ENCODE assay signal across 19 mouse cellular contexts in the genomic region with DNA sequence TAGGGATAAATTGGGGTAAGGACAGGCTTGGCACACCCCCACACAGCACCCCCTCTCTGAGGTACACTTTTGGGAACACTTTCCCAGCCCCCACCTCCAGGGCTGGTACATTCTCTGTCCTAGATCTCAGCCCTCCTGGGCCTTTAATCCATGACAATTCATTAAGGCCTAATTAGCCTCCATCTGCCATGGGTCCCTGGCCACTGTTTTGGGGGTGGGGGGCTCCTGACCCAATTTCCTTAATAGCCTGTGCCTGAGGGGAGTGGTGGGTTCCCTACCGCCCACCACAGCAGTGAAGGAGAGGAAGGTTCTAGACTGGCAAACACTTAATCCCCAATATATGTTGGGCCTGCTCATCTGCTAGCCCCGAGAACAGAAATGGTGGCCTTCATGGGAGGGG. TPM values are rescaled to one million over a fixed set of nuclear protein-coding genes. Genes with fewer than 3 reads are reported as not detected.
A peak's percentile ranks its signal among the peaks of the same experiment; 100 is the strongest.
DNase-seq lines count a peak whose midpoint lies in the region; ATAC-seq and TF ChIP-seq lines count a peak whose summit lies in the region.
"Had no signal": no experiment of that assay in that cellular context is flagged by ENCODE, and none has a peak within 500 bp of the region (broad histone marks: within the 10 kb centered on the region; RNA-seq: fewer than 3 reads in every experiment).

No protein-coding gene starts in this region.

- H3K36me3 ChIP-seq in forebrain, embryonic 10.5 days (replicated peaks): no peaks in the 10 kb centered on the region
- no peaks in the 10 kb centered on the region for H3K36me3 ChIP-seq in forebrain, postnatal 0 days (ENCODE audit: insufficient read depth)
- H3K36me3 ChIP-seq: heart, embryonic 10.5 days; intestine, embryonic 15.5 days had no signal

- no peak for DNase-seq in cerebellum, adult 2 months
- DNase-seq in cerebellum, adult 9-10 months: no peak
- DNase-seq in forebrain, embryonic 10.5 days (ENCODE audit: extremely low spot score, low spot score): no peak
- no peak for DNase-seq in forebrain, postnatal 0 days
- DNase-seq in layer of hippocampus, adult 2 months (ENCODE audit: low spot score in 2 of 2): no peak
- DNase-seq in layer of hippocampus, adult 8-10 months (ENCODE audit: low spot score in 2 of 2): no peak
- DNase-seq in retina, embryonic 14.5 days (ENCODE audit: low spot score): peak; percentile 53
- DNase-seq in MN1 (ENCODE audit: low spot score): no peak
- DNase-seq: adrenal gland, adult 2 months; adrenal gland, postnatal 25 days; gastrocnemius, postnatal 36 days; heart, adult 18-20 months; heart, postnatal 10 days; heart, postnatal 4 days; kidney, adult 18-20 months had no signal

- no peak overlapping the region for H3K4me3 ChIP-seq in cerebellum, adult 2 months (replicated peaks; ENCODE audit: insufficient read depth, low read depth, low read length)
- 0 out of 2 replicates have a peak overlapping the region, but pooled peaks have one; percentile 2 for H3K4me3 ChIP-seq in forebrain, embryonic 10.5 days
- no peak overlapping the region for H3K4me3 ChIP-seq in forebrain, postnatal 0 days (ENCODE audit: low read depth, low read length)
- H3K4me3 ChIP-seq in layer of hippocampus, adult 2 months: peak overlapping the region; percentile 60; the same call in 1 of the 2 replicates
- H3K4me3 ChIP-seq: heart, embryonic 10.5 days; intestine, embryonic 15.5 days had no signal

- peaks cover 62% of the 10 kb centered on the region for H3K4me1 ChIP-seq in cerebellum, adult 2 months (ENCODE audit: control insufficient read depth, insufficient read depth, low read length)
- H3K4me1 ChIP-seq in forebrain, embryonic 10.5 days: peaks cover 57% of the 10 kb centered on the region
- 0 out of 2 replicates have a peak, but pooled peaks cover 3% of the 10 kb centered on the region for H3K4me1 ChIP-seq in forebrain, postnatal 0 days (ENCODE audit: insufficient read depth)

- no peaks in the 10 kb centered on the region for H3K9me3 ChIP-seq in forebrain, embryonic 10.5 days
- no peaks in the 10 kb centered on the region for H3K9me3 ChIP-seq in forebrain, postnatal 0 days (ENCODE audit: low read length)
- H3K9me3 ChIP-seq: heart, embryonic 10.5 days; intestine, embryonic 15.5 days had no signal

- H3K4me2 ChIP-seq in forebrain, postnatal 0 days (ENCODE audit: low read depth): no peak overlapping the region
- H3K4me2 ChIP-seq: intestine, embryonic 15.5 days had no signal

- no peak overlapping the region for H3K9ac ChIP-seq in forebrain, postnatal 0 days
- H3K9ac ChIP-seq: intestine, embryonic 15.5 days had no signal

- H3K27ac ChIP-seq in cerebellum, adult 2 months (ENCODE audit: insufficient read depth, low read length): peak overlapping the region; percentile 29; the same call in 1 of the 2 replicates
- H3K27ac ChIP-seq in forebrain, embryonic 10.5 days: no peak overlapping the region
- H3K27ac ChIP-seq in forebrain, postnatal 0 days (ENCODE audit: low read depth, low read length): no peak overlapping the region
- H3K27ac ChIP-seq in layer of hippocampus, adult 2 months: peak overlapping the region; percentile 85; the same call in 1 of the 2 replicates
- H3K27ac ChIP-seq: heart, embryonic 10.5 days; intestine, embryonic 15.5 days had no signal

- WGBS in cerebellum, adult 2 months: 49% methylated on average over 2 of the region's 2 CpGs
- WGBS in forebrain, embryonic 10.5 days: 73% methylated on average over 2 of the region's 2 CpGs
- WGBS in forebrain, postnatal 0 days: 68% methylated on average over 2 of the region's 2 CpGs

- ATAC-seq in forebrain, postnatal 0 days: no peak
- ATAC-seq: forebrain, embryonic 14.5 days; intestine, embryonic 15.5 days had no signal

- H3K27me3 ChIP-seq in cerebellum, adult 2 months (ENCODE audit: control insufficient read depth, insufficient read depth, low read length): no peaks in the 10 kb centered on the region
- peaks cover 87% of the 10 kb centered on the region for H3K27me3 ChIP-seq in forebrain, embryonic 10.5 days (ENCODE audit: poor library complexity, severe bottlenecking)
- H3K27me3 ChIP-seq in forebrain, postnatal 0 days (ENCODE audit: insufficient read depth, low read length): no peaks in the 10 kb centered on the region

- no peak for TF ChIP-seq CTCF in cerebellum, adult 2 months (IDR thresholded peaks at IDR 0.05; ENCODE audit: borderline replicate concordance, insufficient read depth, low read depth, low read length)
- TF ChIP-seq CTCF in forebrain, postnatal 0 days (IDR thresholded peaks at IDR 0.05; ENCODE audit: low read depth): no peak
- TF ChIP-seq CTCF in layer of hippocampus, adult 2 months (conservative IDR thresholded peaks at IDR 0.05): no peak

- no peak for TF ChIP-seq POLR2A in cerebellum, adult 2 months (IDR thresholded peaks at IDR 0.05; ENCODE audit: borderline replicate concordance, insufficient read depth, low read length)

RNA-seq across cellular contexts. Expression of gene Lingo3, which starts 2.2 kb away (rescaled TPM):
- polyA plus RNA-seq in cerebellum, adult 2 months (2012; rRNA removed): 54.4 and 69.1 TPM in 2 replicates
- 1.5 and 2.0 TPM in 2 replicates for polyA plus RNA-seq in forebrain, embryonic 10.5 days (2016; fragmentation: Nextera tagmentation; extraction: Ambion mirVana)
- total RNA-seq in forebrain, postnatal 0 days (2014; rRNA removed): 23.3 and 23.7 TPM in 2 replicates
- polyA plus RNA-seq in forebrain, postnatal 0 days (2015; fragmentation: Nextera tagmentation; extraction: Ambion mirVana): 18.5 and 20.3 TPM in 2 replicates
- total RNA-seq in layer of hippocampus, adult 2 months (2021): 10 to 100 TPM; 49.4 to 54.3 TPM
- total RNA-seq in layer of hippocampus, adult 8-10 months (2022): 10 to 100 TPM; 33.4 to 44.0 (median 40.3) TPM

RNA-seq across cellular contexts. Expression of gene Lsm7, which starts 13.3 kb away (rescaled TPM):
- 213 and 215 TPM in 2 replicates for polyA plus RNA-seq in cerebellum, adult 2 months (2012; rRNA removed)
- polyA plus RNA-seq in forebrain, embryonic 10.5 days (2016; fragmentation: Nextera tagmentation; extraction: Ambion mirVana): 351 and 360 TPM in 2 replicates
- total RNA-seq in forebrain, postnatal 0 days (2014; rRNA removed): 158 and 292 TPM in 2 replicates
- 306 and 392 TPM in 2 replicates for polyA plus RNA-seq in forebrain, postnatal 0 days (2015; fragmentation: Nextera tagmentation; extraction: Ambion mirVana)
- total RNA-seq in layer of hippocampus, adult 2 months (2021): 10 to 100 TPM; 51.6 to 53.3 TPM
- 10 to 100 TPM; 42.1 to 61.3 (median 57.5) TPM for total RNA-seq in layer of hippocampus, adult 8-10 months (2022)

RNA-seq across cellular contexts. Expression of gene Sppl2b, which starts 13.4 kb away (rescaled TPM):
- polyA plus RNA-seq in cerebellum, adult 2 months (2012; rRNA removed): 123 and 132 TPM in 2 replicates
- polyA plus RNA-seq in forebrain, embryonic 10.5 days (2016; fragmentation: Nextera tagmentation; extraction: Ambion mirVana): 43.9 and 44.9 TPM in 2 replicates
- 79.2 and 90.3 TPM in 2 replicates for total RNA-seq in forebrain, postnatal 0 days (2014; rRNA removed)
- 64.6 and 74.4 TPM in 2 replicates for polyA plus RNA-seq in forebrain, postnatal 0 days (2015; fragmentation: Nextera tagmentation; extraction: Ambion mirVana)
- 10 to 100 TPM; 61.2 to 63.2 TPM for total RNA-seq in layer of hippocampus, adult 2 months (2021)
- total RNA-seq in layer of hippocampus, adult 8-10 months (2022): 10 to 100 TPM; 53.9 to 68.2 (median 59.3) TPM

RNA-seq across cellular contexts. Expression of gene Oaz1, which starts 15.2 kb away (rescaled TPM):
- 776 and 779 TPM in 2 replicates for polyA plus RNA-seq in cerebellum, adult 2 months (2012; rRNA removed)
- 2,273 and 2,281 TPM in 2 replicates for polyA plus RNA-seq in forebrain, embryonic 10.5 days (2016; fragmentation: Nextera tagmentation; extraction: Ambion mirVana)
- total RNA-seq in forebrain, postnatal 0 days (2014; rRNA removed): 1,019 and 1,040 TPM in 2 replicates
- 1,146 and 1,244 TPM in 2 replicates for polyA plus RNA-seq in forebrain, postnatal 0 days (2015; fragmentation: Nextera tagmentation; extraction: Ambion mirVana)
- total RNA-seq in layer of hippocampus, adult 2 months (2021): 100 to 1,000 TPM; 478 to 493 TPM
- total RNA-seq in layer of hippocampus, adult 8-10 months (2022): 100 to 1,000 TPM; 475 to 520 (median 506) TPM

RNA-seq across cellular contexts. Expression of gene Jsrp1, which starts 28.4 kb away (rescaled TPM):
- 0.27 and 0.38 TPM in 2 replicates for polyA plus RNA-seq in cerebellum, adult 2 months (2012; rRNA removed)
- polyA plus RNA-seq in forebrain, embryonic 10.5 days (2016; fragmentation: Nextera tagmentation; extraction: Ambion mirVana): 0.40 and 0.65 TPM in 2 replicates
- total RNA-seq in forebrain, postnatal 0 days (2014; rRNA removed): 0.38 TPM in 1 of 2 replicates, not detected in the other
- polyA plus RNA-seq in forebrain, postnatal 0 days (2015; fragmentation: Nextera tagmentation; extraction: Ambion mirVana): 0.70 and 0.76 TPM in 2 replicates
- 1 to 10 TPM; 1.9 to 2.5 TPM for total RNA-seq in layer of hippocampus, adult 2 months (2021)
- 1 to 10 TPM in 3 of 4 experiments, under 1 TPM in 1; 0.91 to 4.7 (median 2.7) TPM for total RNA-seq in layer of hippocampus, adult 8-10 months (2022)
- total RNA-seq: common myeloid progenitor, adult 5-6 weeks had no signal

Comparison
In these comparisons a context has a peak if more than half of its experiments do, and no peak if none do; other contexts are left out.
1. H3K4me3 ChIP-seq: peak in forebrain, embryonic 10.5 days (single experiment) and layer of hippocampus, adult 2 months (single experiment); none in cerebellum, adult 2 months (single experiment) and forebrain, postnatal 0 days (single experiment).
2. H3K27ac ChIP-seq: peak in cerebellum, adult 2 months (single experiment) and layer of hippocampus, adult 2 months (single experiment); none in forebrain, embryonic 10.5 days (single experiment) and forebrain, postnatal 0 days (single experiment).